Mouse (Mus musculus) C2C12 (cell line): ENCODE results near the gene Gsg1.

Source experiments
- CEBPB ChIP-seq: IDR thresholded peaks from one replicate; pipeline ENCODE4 v1.6.1; 2011; ENCODE audit warnings: low read depth, mild to moderate bottlenecking, control low read depth, moderate library complexity
- CTCF ChIP-seq: IDR thresholded peaks from one replicate; pipeline ENCODE4 v1.5.1; 2011; ENCODE audit not compliant: control insufficient read depth, insufficient read depth, insufficient read length
- MAX ChIP-seq: IDR thresholded peaks from one replicate; pipeline ENCODE4 v1.6.1; 2011; ENCODE audit warnings: mild to moderate bottlenecking, control low read depth
- MYOD1 ChIP-seq: IDR thresholded peaks from one replicate; pipeline ENCODE4 v1.6.1; 2011; ENCODE audit warnings: low read depth; ENCODE audit not compliant: control insufficient read depth, insufficient read length
- MYOG ChIP-seq: IDR thresholded peaks from one replicate; pipeline ENCODE4 v1.6.1; 2011; ENCODE audit not compliant: control insufficient read depth, insufficient read length; ENCODE audit errors: extremely low read depth
- USF1 ChIP-seq: IDR thresholded peaks from one replicate; pipeline ENCODE4 v1.6.1; 2011; ENCODE audit warnings: low read depth, mild to moderate bottlenecking, control low read depth, moderate library complexity

GRCm38 (mm10) chr6:135230586-135230985 lies 23.6 kb downstream of the Gsg1 start:
- no peak for TF ChIP-seq CTCF
- TF ChIP-seq MAX = no peak
- TF ChIP-seq CEBPB = no peak
- no peak for TF ChIP-seq MYOD1
- TF ChIP-seq MYOG = no peak
- no peak for TF ChIP-seq USF1
